ENCODE assay signal across 11 mouse cellular contexts in genomic region chr2:4316589-4316988, GRCm38 (mm10).
A peak's percentile ranks its signal among the peaks of the same experiment; 100 is the strongest.
DNase-seq lines count a peak whose midpoint lies in the region; ATAC-seq and TF ChIP-seq lines count a peak whose summit lies in the region.
"Had no signal": no experiment of that assay in that cellular context is flagged by ENCODE, and none has a peak within 500 bp of the region (broad histone marks: within the 10 kb centered on the region; RNA-seq: fewer than 3 reads in every experiment).

No protein-coding gene starts in this region.

- H3K9ac ChIP-seq in limb, embryonic 14.5 days (ENCODE audit: low read depth, low read length, severe bottlenecking), result no peak overlapping the region
- H3K9ac ChIP-seq: midbrain, embryonic 12.5 days had no signal

- CTCF ChIA-PET in Patski (lab: Charles Lee), result interaction anchor here (1.8 to 2.1 kb wide), 4 partner anchors 12 to 175 kb away, joined by 4 to 10 read pairs (median 7); no protein-coding TSS in a partner anchor

- H3K4me2 ChIP-seq in limb, embryonic 14.5 days (replicated peaks; ENCODE audit: low read depth, low read length, severe bottlenecking), result no peak overlapping the region
- H3K4me2 ChIP-seq: midbrain, embryonic 12.5 days had no signal

- H3K9me3 ChIP-seq in limb, embryonic 14.5 days (ENCODE audit: control insufficient read depth, low read length), result no peaks in the 10 kb centered on the region
- H3K9me3 ChIP-seq: midbrain, embryonic 12.5 days had no signal

- TF ChIP-seq POLR2A in limb, embryonic 14.5 days (IDR thresholded peaks at IDR 0.05; ENCODE audit: borderline replicate concordance, extremely low read depth, insufficient read depth, insufficient read length), result no peak

- H3K36me3 ChIP-seq in limb, embryonic 14.5 days (ENCODE audit: control insufficient read depth, insufficient read depth, low read length), result 0 out of 2 replicates have a peak, but pooled peaks cover 9% of the 10 kb centered on the region
- H3K36me3 ChIP-seq: midbrain, embryonic 12.5 days had no signal

- no peak overlapping the region for H3K27ac ChIP-seq in left cerebral cortex, adult 2 months
- H3K27ac ChIP-seq in limb, embryonic 14.5 days (replicated peaks; ENCODE audit: low read depth, low read length), result no peak overlapping the region
- H3K27ac ChIP-seq: midbrain, embryonic 12.5 days had no signal

- no peak overlapping the region for H3K4me3 ChIP-seq in left cerebral cortex, adult 2 months
- no peak overlapping the region for H3K4me3 ChIP-seq in limb, embryonic 14.5 days (replicated peaks; ENCODE audit: low read length)
- H3K4me3 ChIP-seq: midbrain, embryonic 12.5 days had no signal

- POLR2A ChIA-PET in Patski (lab: Charles Lee), result no interaction called here

- H3K27me3 ChIP-seq in Patski, result no peaks in the 10 kb centered on the region
- H3K27me3 ChIP-seq in limb, embryonic 14.5 days (ENCODE audit: control insufficient read depth, insufficient read depth, low read length), result no peaks in the 10 kb centered on the region
- H3K27me3 ChIP-seq: midbrain, embryonic 12.5 days had no signal

- WGBS in limb, embryonic 14.5 days, result 54% methylated on average over 2 of the region's 2 CpGs

- H3K4me1 ChIP-seq in limb, embryonic 14.5 days (ENCODE audit: control insufficient read depth, insufficient read depth, low read length), result peaks cover 20% of the 10 kb centered on the region

- in situ Hi-C loops in Patski (cut with MboI; ENCODE audit: low pct_unique_long_range_greater_than_20kb), result loop anchor here (5.0 to 10.0 kb wide), 3 partner anchors 94 to 502 kb away; no protein-coding TSS in a partner anchor

- no peak for ATAC-seq in Patski
- ATAC-seq in limb, embryonic 14.5 days (ENCODE audit: low FRiP score, low read depth), result no peak

- DNase-seq in cerebellum, postnatal 14 days, result peak; percentile 36 to 56
- no peak for DNase-seq in cerebellum, adult 11 months
- DNase-seq in left cerebral cortex, adult 2 months (ENCODE audit: extremely low spot score in 1 of 2, low spot score in 2 of 2), result no peak
- DNase-seq in left cerebral cortex, adult 8-10 months (ENCODE audit: low spot score in 2 of 2), result no peak
- no peak for DNase-seq in Patski (ENCODE audit: low read depth, low spot score)
- DNase-seq in limb, embryonic 14.5 days (ENCODE audit: low spot score), result peak; percentile 59
- DNase-seq in ovary, adult 18-20 months (ENCODE audit: low spot score), result no peak
- no peak for DNase-seq in urinary bladder, postnatal 14 days (ENCODE audit: low spot score)
- DNase-seq: gastrocnemius, postnatal 10 days; right cerebral cortex, postnatal 25 days had no signal

- TF ChIP-seq CTCF in left cerebral cortex, adult 2 months (IDR thresholded peaks at IDR 0.05), result peak; percentile 57
- peak; percentile 70 for TF ChIP-seq CTCF in Patski (IDR thresholded peaks at IDR 0.05)

- intact Hi-C loops in left cerebral cortex, adult 2 months (cut with DNase I), result loop anchor here (1.0 kb wide), 1 partner anchor 176 kb away; no protein-coding TSS in a partner anchor

Comparison
In these comparisons a context has a peak if more than half of its experiments do, and no peak if none do; other contexts are left out.
1. DNase-seq: peak in cerebellum, postnatal 14 days (2 of 2) and limb, embryonic 14.5 days (single experiment); none in cerebellum, adult 11 months (single experiment), left cerebral cortex, adult 2 months (0 of 2), left cerebral cortex, adult 8-10 months (0 of 2), Patski (single experiment), ovary, adult 18-20 months (single experiment) and urinary bladder, postnatal 14 days (single experiment).